Mouse (Mus musculus): ENCODE results near the gene Pdzk1.

DNA sequence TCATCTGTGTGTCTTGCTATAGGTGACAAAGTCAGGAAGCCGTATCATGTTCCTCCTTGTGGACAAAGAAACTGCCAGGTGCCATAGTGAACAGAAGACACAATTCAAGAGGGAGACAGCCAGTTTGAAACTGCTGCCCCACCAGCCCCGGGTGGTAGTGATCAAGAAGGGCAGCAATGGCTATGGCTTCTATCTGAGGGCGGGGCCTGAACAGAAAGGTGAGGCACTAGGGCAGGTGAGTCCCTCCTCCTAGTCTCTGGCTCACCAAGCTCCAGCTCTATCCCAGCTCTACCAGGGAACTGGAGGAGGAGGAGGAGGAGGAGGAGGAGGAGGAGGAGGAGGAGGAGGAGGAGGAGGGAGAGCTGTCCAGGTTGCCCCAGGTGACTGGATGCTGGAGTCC, 26.7 kb downstream of the Pdzk1 start:
- TF ChIP-seq EP300 (IDR thresholded peaks at IDR 0.05; ENCODE audit: insufficient read depth, low read depth, low read length) (no peak), POLR2A (IDR thresholded peaks at IDR 0.05; ENCODE audit: insufficient read depth, low read length) (no peak), CTCF (IDR thresholded peaks at IDR 0.05; ENCODE audit: low read depth, low read length) (no peak)

Data from ES-Bruce4 (cell line).